Mouse (Mus musculus) heart, postnatal 4 days (tissue): Measurements from ENCODE around the gene Pspc1. TPM values are rescaled to one million over a fixed set of nuclear protein-coding genes. Genes with fewer than 3 reads are reported as not detected.
A peak's percentile ranks its signal among the peaks of the same experiment; 100 is the strongest.
"Not testable (repeated sequence)": the region's sequence is repeated elsewhere in the genome, so short reads cannot be mapped to it uniquely, and the experiment has no call there.

Experiments
- DNase-seq: peaks from one replicate; pipeline ENCODE4 v3.0.0; 2021
- total RNA-seq, 2 experiments: library from RNA; stranded (reverse); gene quantifications; 2 replicates each; pipeline ENCODE4 v1.2.3; 2021

The Pspc1 gene
- 10 to 100 TPM; 34.3 to 41.7 TPM for total RNA-seq

GRCm38 (mm10) chr14:56778200-56778932, at the start of gene Pspc1:
Gene Pspc1, minus strand, starts transcription at chr14:56778316.
- peak; percentile 98 for DNase-seq

GRCm38 (mm10) chr14:56824562-56824961, 46.4 kb upstream of the Pspc1 start:
- DNase-seq = no peak

GRCm38 (mm10) chr14:56817616-56818015, 39.5 kb upstream of the Pspc1 start:
- no peak for DNase-seq

- no peak for DNase-seq
These were observed 39.0 kb upstream of the Pspc1 start for GRCm38 (mm10) chr14:56817131-56817530.

- DNase-seq = no peak
These were observed 38.4 kb upstream of the Pspc1 start for GRCm38 (mm10) chr14:56816541-56816940.

GRCm38 (mm10) chr14:56812520-56813036, 34.5 kb upstream of the Pspc1 start:
- peak; percentile 81 for DNase-seq

- peak; percentile 92 for DNase-seq
These were observed 33.7 kb upstream of the Pspc1 start, which contains the start of gene Zmym5 for GRCm38 (mm10) chr14:56811701-56812339. Gene Zmym5, minus strand, starts transcription at chr14:56811716.

- DNase-seq = peak; percentile 53
These were observed 32.9 kb upstream of the Pspc1 start for GRCm38 (mm10) chr14:56810781-56811690.

GRCm38 (mm10) chr14:56793243-56793642, 15.1 kb upstream of the Pspc1 start:
- DNase-seq = peak; percentile 54

GRCm38 (mm10) chr14:56784575-56784974, 6.5 kb upstream of the Pspc1 start:
- no peak for DNase-seq

GRCm38 (mm10) chr14:56778933-56779300, 801 bp upstream of the Pspc1 start:
- no peak for DNase-seq

- peak; percentile 77 for DNase-seq
These were observed 568 bp downstream of the Pspc1 start for GRCm38 (mm10) chr14:56777360-56778136.

GRCm38 (mm10) chr14:56776571-56777238, 1.4 kb downstream of the Pspc1 start:
- DNase-seq = no peak

- no peak for DNase-seq
These were observed 2.7 kb downstream of the Pspc1 start for GRCm38 (mm10) chr14:56775416-56775815.

- DNase-seq = not testable (repeated sequence)
These were observed 11.7 kb downstream of the Pspc1 start for GRCm38 (mm10) chr14:56766438-56766837.

- DNase-seq = not testable (repeated sequence)
These were observed 13.0 kb downstream of the Pspc1 start for GRCm38 (mm10) chr14:56765117-56765516.

GRCm38 (mm10) chr14:56751282-56751681, 26.8 kb downstream of the Pspc1 start:
- DNase-seq = no peak

- DNase-seq = no peak
These were observed 37.9 kb downstream of the Pspc1 start for GRCm38 (mm10) chr14:56740175-56740574.

- no peak for DNase-seq
These were observed 51.6 kb downstream of the Pspc1 start for GRCm38 (mm10) chr14:56726493-56726892.

- DNase-seq = no peak
These were observed 72.4 kb downstream of the Pspc1 start for GRCm38 (mm10) chr14:56705687-56706086.

- DNase-seq = no peak
These were observed 75.5 kb downstream of the Pspc1 start for GRCm38 (mm10) chr14:56702644-56703043.
